11 mouse cellular contexts compared by ENCODE assay signal in the genomic region with DNA sequence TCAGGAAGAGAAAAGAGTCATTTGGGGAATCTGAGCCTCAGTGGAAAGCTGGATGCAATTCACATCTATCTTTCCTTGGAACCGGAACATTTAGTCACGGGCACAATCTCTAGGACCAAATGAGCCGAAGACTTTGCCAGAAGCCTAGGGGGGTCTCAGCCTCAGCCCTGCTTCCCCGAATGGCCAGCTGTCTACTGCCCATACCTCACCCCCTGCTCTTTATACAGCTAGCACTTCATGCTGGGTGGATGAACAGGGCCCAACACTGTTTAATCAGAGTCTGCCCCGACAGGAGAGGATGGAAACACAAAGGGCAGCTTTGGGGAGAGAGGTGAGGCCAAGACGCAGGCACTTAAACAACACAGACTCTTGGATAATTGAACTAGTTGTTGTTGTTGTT. TPM values are rescaled to one million over a fixed set of nuclear protein-coding genes. Genes with fewer than 3 reads are reported as not detected.
DNase-seq lines count a peak whose midpoint lies in the region; ATAC-seq lines count a peak whose summit lies in the region.
"Had no signal": no experiment of that assay in that cellular context is flagged by ENCODE, and none has a peak within 500 bp of the region (broad histone marks: within the 10 kb centered on the region; RNA-seq: fewer than 3 reads in every experiment).

No protein-coding gene starts in this region.

- no peaks in the 10 kb centered on the region for H3K9me3 ChIP-seq in neural tube, embryonic 11.5 days (ENCODE audit: control insufficient read depth, low read length)
- no peaks in the 10 kb centered on the region for H3K9me3 ChIP-seq in midbrain, embryonic 12.5 days

- peak; percentile 87 for ATAC-seq in neural tube, embryonic 11.5 days (ENCODE audit: insufficient read depth, low FRiP score, low TSS enrichment)
- ATAC-seq in midbrain, embryonic 12.5 days (ENCODE audit: low FRiP score, low read depth): peak; percentile 85
- ATAC-seq in activated CD4-positive, CD25-positive, alpha-beta regulatory T cell, adult 4 months: no peak
- ATAC-seq: inflammation-experienced regulatory T-cells, adult 6 months had no signal

- DNase-seq in cerebellum, postnatal 10 days: peak; percentile 82 to 90
- no peak for DNase-seq in cerebellum, adult 9-11 months
- DNase-seq in neural tube, embryonic 11.5 days (ENCODE audit: low spot score): peak; percentile 61
- no peak for DNase-seq in neural tube, embryonic 10.5 days (ENCODE audit: extremely low spot score, low spot score)
- DNase-seq in adrenal gland, adult 18-20 months (ENCODE audit: low spot score in 2 of 2): no peak
- DNase-seq in thymus, postnatal 14 days: no peak
- DNase-seq: adrenal gland, postnatal 25 days had no signal

- H3K27ac ChIP-seq in neural tube, embryonic 11.5 days (ENCODE audit: low read depth, low read length): peak overlapping the region; percentile 84
- H3K27ac ChIP-seq in midbrain, embryonic 12.5 days (replicated peaks): peak overlapping the region; percentile 87
- H3K27ac ChIP-seq: macrophage had no signal

- peaks cover 38% of the 10 kb centered on the region for H3K4me1 ChIP-seq in neural tube, embryonic 11.5 days (ENCODE audit: control insufficient read depth, insufficient read depth, low read length)
- peaks cover 44% of the 10 kb centered on the region for H3K4me1 ChIP-seq in midbrain, embryonic 12.5 days

- no peak overlapping the region for H3K4me2 ChIP-seq in neural tube, embryonic 11.5 days (ENCODE audit: low read depth)
- H3K4me2 ChIP-seq in midbrain, embryonic 12.5 days (replicated peaks): no peak overlapping the region

- no peaks in the 10 kb centered on the region for H3K27me3 ChIP-seq in neural tube, embryonic 11.5 days (ENCODE audit: control insufficient read depth, insufficient read depth, low read length)
- H3K27me3 ChIP-seq in midbrain, embryonic 12.5 days: no peaks in the 10 kb centered on the region

- WGBS in neural tube, embryonic 11.5 days: 15% methylated on average over 6 of the region's 6 CpGs
- 24% methylated on average over 6 of the region's 6 CpGs for WGBS in midbrain, embryonic 12.5 days

- H3K9ac ChIP-seq in neural tube, embryonic 11.5 days (ENCODE audit: low read length): no peak overlapping the region
- no peak overlapping the region for H3K9ac ChIP-seq in midbrain, embryonic 12.5 days (replicated peaks)

- peaks cover 6% of the 10 kb centered on the region for H3K36me3 ChIP-seq in neural tube, embryonic 11.5 days (ENCODE audit: control insufficient read depth, insufficient read depth, low read length)
- H3K36me3 ChIP-seq in midbrain, embryonic 12.5 days: peaks cover 36% of the 10 kb centered on the region

- no peak overlapping the region for H3K4me3 ChIP-seq in neural tube, embryonic 11.5 days (ENCODE audit: low read depth, low read length)
- H3K4me3 ChIP-seq in midbrain, embryonic 12.5 days: no peak overlapping the region

RNA-seq across cellular contexts. Expression of a gene that starts 53.8 kb away (rescaled TPM):
- polyA plus RNA-seq in neural tube, embryonic 11.5 days (2014; fragmentation: Nextera tagmentation; extraction: Ambion mirVana): 29.8 and 31.3 TPM in 2 replicates
- polyA plus RNA-seq in midbrain, embryonic 12.5 days (2016; fragmentation: Nextera tagmentation; extraction: Ambion mirVana): 27.5 and 28.0 TPM in 2 replicates
- total RNA-seq in adrenal gland, adult 18-20 months (2021): 10 to 100 TPM; 34.1 to 43.9 TPM
- 1 to 10 TPM; 2.1 to 4.0 TPM for polyA plus RNA-seq in activated CD4-positive, CD25-positive, alpha-beta regulatory T cell, adult 4 months (2017; shearing (Covaris generic))

Comparison
In these comparisons a context has a peak if more than half of its experiments do, and no peak if none do; other contexts are left out.
1. DNase-seq: peak in cerebellum, postnatal 10 days (2 of 2) and neural tube, embryonic 11.5 days (single experiment); none in cerebellum, adult 9-11 months (single experiment), neural tube, embryonic 10.5 days (single experiment), adrenal gland, adult 18-20 months (0 of 2) and thymus, postnatal 14 days (single experiment).